Mouse (Mus musculus): Measurements from ENCODE around the gene Msh2.

- peak; percentile 62 for TF ChIP-seq CTCF (IDR thresholded peaks at IDR 0.05; ENCODE audit: low read depth)
- TF ChIP-seq EP300 (optimal IDR thresholded peaks at IDR 0.05): no peak
Measured at GRCm38 (mm10) chr17:87773175-87773574, 101.0 kb downstream of the Msh2 start.

All from stomach, postnatal 0 days (tissue).